Mouse (Mus musculus) forebrain, postnatal 0 days (tissue): ENCODE data around the gene Syne2. TPM values are rescaled to one million over a fixed set of nuclear protein-coding genes. Genes with fewer than 3 reads are reported as not detected.

Experiments
- ATAC-seq: fragments of 200-750 bp; cut with Nextera tagmentation; 2 replicates; pipeline ENCODE4 v1.8.0; 2017; ENCODE audit warnings: mild to moderate bottlenecking, moderate library complexity
- DNase-seq: peaks from one replicate; pipeline ENCODE4 v3.0.0-alpha.2; 2015
- H3K27ac ChIP-seq: fragments of 300-500 bp; sonication (generic); 2 replicates; pipeline ENCODE4 v1.5.1; 2014; ENCODE audit warnings: low read depth, mild to moderate bottlenecking, antibody characterized with exemption, low read length, moderate library complexity, mixed read lengths
- H3K27me3 ChIP-seq: fragments of 300-500 bp; sonication (generic); 2 replicates; pipeline ENCODE4 v1.6.1; 2014; ENCODE audit warnings: mild to moderate bottlenecking, low read length, mixed read lengths; ENCODE audit not compliant: insufficient read depth
- H3K36me3 ChIP-seq: fragments of 300-500 bp; sonication (generic); 2 replicates; pipeline ENCODE4 v1.6.1; 2014; ENCODE audit warnings: mild to moderate bottlenecking, moderate library complexity; ENCODE audit not compliant: insufficient read depth
- H3K4me1 ChIP-seq: fragments of 300-500 bp; sonication (generic); 2 replicates; pipeline ENCODE4 v1.6.1; 2014; ENCODE audit warnings: antibody characterized with exemption; ENCODE audit not compliant: insufficient read depth
- H3K4me2 ChIP-seq: fragments of 300-500 bp; sonication (generic); 2 replicates; pipeline ENCODE4 v1.6.1; 2014; ENCODE audit warnings: low read depth, mild to moderate bottlenecking, moderate library complexity
- H3K4me3 ChIP-seq: fragments of 300-500 bp; sonication (generic); 2 replicates; pipeline ENCODE4 v1.5.1; 2014; ENCODE audit warnings: low read depth, low read length, mixed read lengths
- H3K9ac ChIP-seq: fragments of 300-500 bp; sonication (generic); 2 replicates; pipeline ENCODE4 v1.6.1; 2014; ENCODE audit warnings: mild to moderate bottlenecking
- H3K9me3 ChIP-seq: fragments of 300-500 bp; sonication (generic); 2 replicates; pipeline ENCODE4 v1.6.1; 2016; ENCODE audit warnings: low read length
- CTCF ChIP-seq: sonication (generic); IDR thresholded peaks from 2 replicates; pipeline ENCODE4 v1.5.1; 2016; ENCODE audit warnings: antibody characterized with exemption, control low read depth, low read depth
- WGBS: fragments of 180-500 bp; shearing (Covaris S2); extraction: QIAGEN DNeasy Blood & Tissue Kit; methylation state at CpG from one replicate; pipeline ENCODE4 v1.1.7; 2014; 5-methylcytosine and 5-hydroxymethylcytosine counted together
- polyA plus RNA-seq: library from polyadenylated mRNA; unstranded; fragments of >200 nt; fragmentation: Nextera tagmentation; extraction: Ambion mirVana; gene quantifications from 2 replicates; pipeline ENCODE4 v1.2.1, GENCODE M21; 2015
- total RNA-seq: library from RNA; depleted of rRNA; stranded (reverse); fragments of >200 nt; gene quantifications from 2 replicates; pipeline ENCODE4 v1.2.3, GENCODE M21; 2014

The Syne2 gene
- total and polyA plus RNA-seq, 2 experiments from 2014 or later: 27.0 to 63.5 TPM

DNA sequence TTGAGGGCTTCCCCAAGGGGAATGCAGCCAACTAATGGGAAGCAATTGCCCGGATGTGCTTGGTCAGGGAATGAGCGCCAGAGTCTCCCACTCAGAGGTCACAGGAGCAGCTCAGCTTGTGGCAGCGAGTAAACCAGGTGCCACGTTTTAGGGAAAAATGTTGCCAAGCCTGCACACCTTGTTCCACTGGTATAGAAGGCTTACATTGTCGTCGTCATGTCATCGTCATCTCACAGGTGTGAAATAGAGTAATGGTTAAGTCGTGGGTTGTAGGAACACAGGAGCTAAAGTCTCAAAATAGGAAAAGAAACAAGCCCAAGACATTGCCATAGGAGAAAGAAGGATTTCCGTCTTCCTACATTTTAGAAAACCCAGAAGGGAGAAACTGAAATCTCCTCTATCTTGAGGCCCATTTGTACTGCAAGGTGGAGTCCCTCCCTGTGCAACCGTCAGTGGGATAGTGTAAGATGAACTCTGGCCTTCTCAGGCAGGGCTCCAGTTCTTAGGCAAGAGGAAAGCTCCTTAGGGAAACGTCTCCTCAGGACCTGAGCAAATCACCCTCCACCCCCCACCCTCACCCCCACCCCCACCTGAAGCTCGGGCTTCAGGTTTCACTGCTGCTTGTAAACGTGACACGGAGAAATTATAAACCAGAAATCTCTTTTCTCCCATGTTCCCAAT lies 263.1 kb downstream of the Syne2 start:
- H3K4me3 ChIP-seq: peak overlapping the region; percentile 46
- H3K36me3 ChIP-seq: peaks cover 5% of the 10 kb centered on the region; the same call in 1 of the 2 replicates
- no peak for DNase-seq
- peak overlapping the region; percentile 77 for H3K9ac ChIP-seq
- H3K4me1 ChIP-seq: peaks cover 23% of the 10 kb centered on the region
- TF ChIP-seq CTCF: no peak
- no peaks in the 10 kb centered on the region for H3K9me3 ChIP-seq
- H3K4me2 ChIP-seq: peak overlapping the region; percentile 60
- ATAC-seq: peak; percentile 24
- H3K27ac ChIP-seq: peak overlapping the region; percentile 91
- 42% methylated on average over 14 of the region's 14 CpGs for WGBS
- no peaks in the 10 kb centered on the region for H3K27me3 ChIP-seq

DNA sequence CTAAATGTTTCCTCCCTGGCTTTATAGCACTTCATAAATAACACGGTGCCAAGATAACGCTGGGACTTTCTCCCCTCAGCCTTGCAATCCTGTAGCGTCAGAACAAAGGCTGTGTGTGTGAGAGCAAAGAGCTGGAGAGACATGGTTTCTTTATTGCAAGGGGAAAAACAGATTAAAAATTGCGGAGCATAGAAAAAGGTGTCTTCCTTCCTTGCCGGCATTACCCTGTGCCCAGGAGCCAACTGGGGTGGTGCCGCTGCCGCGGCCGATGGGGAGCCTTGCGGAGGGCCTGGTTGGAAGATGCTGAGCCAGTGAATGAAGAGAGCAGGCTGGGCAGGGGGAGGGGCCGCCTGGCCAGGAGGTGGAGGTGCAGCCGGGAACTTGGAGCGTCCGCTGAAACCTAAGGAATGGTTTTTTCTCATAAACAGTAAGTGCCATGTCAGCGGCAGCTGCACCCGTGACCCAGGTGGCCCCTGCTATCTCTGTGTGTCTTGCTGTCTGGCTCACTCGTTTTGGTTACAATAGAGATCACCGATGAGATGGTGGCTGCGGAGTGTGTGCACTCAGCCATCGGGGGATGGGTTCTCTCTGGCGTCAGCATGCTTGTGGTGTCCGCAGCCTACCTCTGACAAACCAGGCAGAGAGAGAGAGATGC lies 263.8 kb downstream of the Syne2 start:
- Histone ChIP-seq H3K36me3 (peaks cover 5% of the 10 kb centered on the region; the same call in 1 of the 2 replicates), H3K4me2 (peak overlapping the region; percentile 60), H3K27ac (peak overlapping the region; percentile 91), H3K4me1 (peaks cover 23% of the 10 kb centered on the region), H3K9ac (peak overlapping the region; percentile 77), H3K4me3 (peak overlapping the region; percentile 46), H3K9me3 (no peaks in the 10 kb centered on the region), H3K27me3 (no peaks in the 10 kb centered on the region)
- WGBS: 6% methylated on average over 22 of the region's 22 CpGs
- ATAC-seq: peak; percentile 97
- no peak for TF ChIP-seq CTCF
- peak; percentile 87 for DNase-seq

DNA sequence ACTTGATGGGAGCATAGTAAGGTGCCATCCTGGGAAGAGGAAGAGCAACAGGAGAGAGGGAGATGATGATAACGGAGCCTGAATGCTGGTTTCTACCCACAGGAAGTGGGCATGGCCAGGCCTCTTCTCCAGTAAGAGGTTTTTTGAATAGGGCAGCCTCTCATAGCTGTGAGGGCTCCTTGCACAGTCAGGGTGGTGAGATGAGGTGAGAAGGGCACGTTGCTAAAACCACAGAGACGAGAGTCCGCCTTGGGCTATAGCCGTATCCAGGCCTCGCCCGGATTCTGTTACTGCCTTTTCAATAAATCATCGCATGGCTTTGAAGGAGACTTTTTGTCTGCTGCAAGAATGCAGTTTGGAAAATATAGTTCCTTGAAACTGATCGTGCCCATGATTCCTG lies 267.1 kb downstream of the Syne2 start:
- no peak overlapping the region for H3K27ac ChIP-seq
- DNase-seq (no peak), ATAC-seq (no peak)
- H3K4me2 ChIP-seq: no peak overlapping the region
- H3K27me3 ChIP-seq: no peaks in the 10 kb centered on the region
- no peak overlapping the region for H3K4me3 ChIP-seq
- 89% methylated on average over 9 of the region's 9 CpGs for WGBS
- H3K9ac ChIP-seq: no peak overlapping the region
- peaks cover 10% of the 10 kb centered on the region for H3K36me3 ChIP-seq
- H3K4me1 ChIP-seq: peaks cover 23% of the 10 kb centered on the region
- H3K9me3 ChIP-seq: no peaks in the 10 kb centered on the region
- no peak for TF ChIP-seq CTCF

DNA sequence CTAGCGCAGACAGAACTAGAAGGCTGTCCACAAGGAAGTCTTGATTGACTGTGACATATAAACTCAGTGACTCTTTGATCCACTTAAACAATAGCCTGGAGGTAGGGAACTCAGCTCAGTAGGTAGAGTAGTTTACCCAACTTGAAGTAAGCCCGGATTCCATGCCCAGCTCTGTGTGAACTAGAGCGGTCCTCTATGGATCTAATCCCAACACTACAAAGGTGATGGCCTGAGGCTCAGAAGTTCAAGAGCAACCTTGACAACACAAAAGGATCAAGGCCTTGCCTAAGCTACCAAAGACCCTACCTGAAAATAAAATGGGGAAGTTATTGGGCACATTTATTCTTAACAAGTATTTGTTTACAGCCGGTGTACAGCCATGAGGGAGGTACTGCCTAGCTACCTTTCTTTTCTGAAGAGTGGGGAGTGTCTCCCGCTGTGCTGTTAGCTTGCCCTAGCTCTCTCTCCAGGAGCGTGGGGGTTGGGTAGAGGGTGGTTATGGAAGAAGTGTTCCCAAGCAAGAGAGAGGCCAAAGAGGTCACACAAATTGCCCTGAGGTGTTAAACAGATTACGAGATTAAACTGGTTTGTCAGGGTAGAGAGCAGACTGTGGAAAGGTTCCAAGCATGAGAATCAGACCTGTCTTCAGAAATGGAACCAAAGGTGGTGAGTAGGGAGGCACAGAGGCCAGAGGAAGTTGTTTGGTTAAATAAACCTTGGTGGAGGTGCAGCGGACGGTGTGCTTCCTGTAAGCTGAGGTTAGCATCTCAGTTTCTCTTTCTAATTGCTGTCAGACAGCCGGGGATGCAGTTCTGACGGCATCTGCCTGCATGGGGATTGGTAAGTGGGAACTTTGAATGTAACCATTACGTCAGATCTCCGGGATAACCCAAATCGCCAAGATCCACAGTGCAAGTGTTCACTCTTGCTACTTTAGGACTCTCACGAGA lies 268.3 kb downstream of the Syne2 start:
- H3K4me1 ChIP-seq: peaks cover 16% of the 10 kb centered on the region
- DNase-seq (no peak), ATAC-seq (no peak)
- peak overlapping the region; percentile 35; the same call in 1 of the 2 replicates for H3K27ac ChIP-seq
- H3K36me3 ChIP-seq: peaks cover 16% of the 10 kb centered on the region
- H3K4me3 ChIP-seq: no peak overlapping the region
- no peaks in the 10 kb centered on the region for H3K27me3 ChIP-seq
- TF ChIP-seq CTCF: no peak
- 74% methylated on average over 15 of the region's 15 CpGs for WGBS
- no peak overlapping the region for H3K9ac ChIP-seq
- H3K9me3 ChIP-seq: no peaks in the 10 kb centered on the region
- H3K4me2 ChIP-seq: no peak overlapping the region

DNA sequence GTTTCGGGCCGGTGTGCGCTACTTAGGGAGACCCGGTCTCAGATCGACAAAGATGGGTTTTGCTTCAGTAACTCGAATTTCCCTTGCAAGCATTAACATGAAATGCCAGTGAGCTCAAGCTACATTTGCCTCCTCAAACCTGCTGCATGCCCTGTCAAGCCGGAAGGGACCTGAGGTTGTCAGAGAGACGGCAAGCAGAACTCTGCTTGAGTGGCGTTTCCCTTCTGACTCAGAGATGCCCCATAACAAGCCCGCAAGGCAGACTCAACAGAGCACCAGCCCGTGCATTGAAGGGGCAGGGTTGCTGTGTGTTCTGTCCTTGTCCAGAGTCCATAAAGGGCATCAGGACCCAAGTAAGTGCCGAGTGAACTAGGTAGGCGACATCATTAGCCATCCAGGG lies 269.1 kb downstream of the Syne2 start:
- DNase-seq: no peak
- 86% methylated on average over 13 of the region's 13 CpGs for WGBS
- Histone ChIP-seq H3K27ac (no peak overlapping the region), H3K4me1 (peaks cover 14% of the 10 kb centered on the region), H3K4me2 (no peak overlapping the region), H3K27me3 (no peaks in the 10 kb centered on the region), H3K9ac (no peak overlapping the region), H3K36me3 (peaks cover 19% of the 10 kb centered on the region), H3K4me3 (no peak overlapping the region), H3K9me3 (no peaks in the 10 kb centered on the region)
- TF ChIP-seq CTCF: no peak
- no peak for ATAC-seq

DNA sequence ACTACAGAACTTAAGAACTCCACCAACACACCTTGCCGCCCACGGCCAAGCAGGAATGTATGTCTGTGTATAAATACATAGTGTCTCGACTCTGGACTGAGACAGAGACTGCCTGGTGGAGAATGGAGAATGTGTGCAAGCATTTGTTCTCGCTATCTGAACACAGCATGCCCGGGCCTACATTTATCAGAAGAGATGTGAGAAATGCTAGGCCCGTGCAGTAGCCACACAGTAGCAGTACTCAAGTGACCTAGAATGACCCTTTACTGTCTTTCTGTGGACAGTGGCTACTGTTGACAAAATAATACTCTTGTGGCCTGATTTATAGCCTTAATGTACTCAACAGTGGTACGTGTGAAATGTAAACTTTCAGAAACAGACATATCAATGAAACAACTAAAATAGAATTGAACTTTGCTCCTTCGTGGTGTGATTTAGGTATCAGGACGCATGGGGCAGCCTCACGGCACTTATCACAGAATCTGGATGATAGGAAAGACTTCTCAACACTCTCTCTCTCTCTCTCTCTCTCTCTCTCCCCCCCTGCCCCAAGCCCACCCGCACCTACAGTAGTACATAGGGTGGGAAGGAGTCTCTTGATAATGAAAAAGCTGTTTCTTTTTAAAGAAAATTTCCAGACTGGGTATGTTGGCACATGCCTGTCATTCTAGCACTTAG lies 275.0 kb downstream of the Syne2 start:
- Histone ChIP-seq H3K4me1 (no peaks in the 10 kb centered on the region), H3K4me3 (no peak overlapping the region), H3K9ac (no peak overlapping the region), H3K4me2 (no peak overlapping the region), H3K9me3 (no peaks in the 10 kb centered on the region), H3K27ac (no peak overlapping the region), H3K36me3 (peaks cover 56% of the 10 kb centered on the region), H3K27me3 (no peaks in the 10 kb centered on the region)
- ATAC-seq (no peak), DNase-seq (no peak)
- WGBS: 95% methylated on average over 11 of the region's 11 CpGs
- no peak for TF ChIP-seq CTCF
